ENCODE assay signal across 16 mouse cellular contexts in genomic region chr12:118661214-118661486, GRCm38 (mm10).
A peak's percentile ranks its signal among the peaks of the same experiment; 100 is the strongest.
DNase-seq lines count a peak whose midpoint lies in the region; ATAC-seq and TF ChIP-seq lines count a peak whose summit lies in the region.
"Had no signal": no experiment of that assay in that cellular context is flagged by ENCODE, and none has a peak within 500 bp of the region (broad histone marks: within the 10 kb centered on the region; RNA-seq: fewer than 3 reads in every experiment).

No protein-coding gene starts in this region.

- H3K27ac ChIP-seq in heart, embryonic 16.5 days (ENCODE audit: low read length) = no peak overlapping the region
- peak overlapping the region; percentile 81 for H3K27ac ChIP-seq in forebrain, embryonic 10.5 days
- H3K27ac ChIP-seq in hindbrain, postnatal 0 days = no peak overlapping the region
- no peak overlapping the region for H3K27ac ChIP-seq in neural tube, embryonic 13.5 days (replicated peaks)
- H3K27ac ChIP-seq: embryonic facial prominence, embryonic 15.5 days had no signal

- peak overlapping the region; percentile 49 for H3K4me2 ChIP-seq in heart, embryonic 16.5 days (ENCODE audit: low read depth, low read length)
- peak overlapping the region; percentile 26; the same call in 1 of the 2 replicates for H3K4me2 ChIP-seq in hindbrain, postnatal 0 days (ENCODE audit: low read depth, low read length)
- peak overlapping the region; percentile 13 for H3K4me2 ChIP-seq in neural tube, embryonic 13.5 days
- H3K4me2 ChIP-seq: embryonic facial prominence, embryonic 15.5 days had no signal

- H3K27me3 ChIP-seq in heart, embryonic 16.5 days (ENCODE audit: control insufficient read depth, insufficient read depth, low read length) = no peaks in the 10 kb centered on the region
- H3K27me3 ChIP-seq in forebrain, embryonic 10.5 days (ENCODE audit: poor library complexity, severe bottlenecking) = peaks cover 88% of the 10 kb centered on the region
- peaks cover 44% of the 10 kb centered on the region; the same call in 1 of the 2 replicates for H3K27me3 ChIP-seq in hindbrain, postnatal 0 days (ENCODE audit: insufficient read depth, low read length)
- peaks cover 90% of the 10 kb centered on the region for H3K27me3 ChIP-seq in neural tube, embryonic 13.5 days

- ATAC-seq in heart, embryonic 16.5 days (replicated peaks; ENCODE audit: extremely low read depth, insufficient read depth, low FRiP score) = no peak
- no peak for ATAC-seq in hindbrain, postnatal 0 days
- ATAC-seq in neural tube, embryonic 13.5 days (ENCODE audit: low read depth) = peak; percentile 77
- ATAC-seq: CD4-positive, CD25-positive, alpha-beta regulatory T cell, adult 4 months had no signal

- no peaks in the 10 kb centered on the region for H3K9me3 ChIP-seq in heart, embryonic 16.5 days (replicated peaks; ENCODE audit: control insufficient read depth, low read length)
- H3K9me3 ChIP-seq in forebrain, embryonic 10.5 days = no peaks in the 10 kb centered on the region
- H3K9me3 ChIP-seq in hindbrain, postnatal 0 days (ENCODE audit: low read length) = no peaks in the 10 kb centered on the region
- H3K9me3 ChIP-seq in neural tube, embryonic 13.5 days = no peaks in the 10 kb centered on the region
- H3K9me3 ChIP-seq: embryonic facial prominence, embryonic 15.5 days had no signal

- H3K4me1 ChIP-seq in heart, embryonic 16.5 days (ENCODE audit: control insufficient read depth, insufficient read depth, low read length) = peaks cover 2% of the 10 kb centered on the region; the same call in 1 of the 2 replicates
- H3K4me1 ChIP-seq in forebrain, embryonic 10.5 days = peaks cover 43% of the 10 kb centered on the region
- H3K4me1 ChIP-seq in hindbrain, postnatal 0 days (ENCODE audit: insufficient read depth, low read length) = no peaks in the 10 kb centered on the region
- H3K4me1 ChIP-seq in neural tube, embryonic 13.5 days (replicated peaks) = peaks cover 27% of the 10 kb centered on the region
- H3K4me1 ChIP-seq: embryonic facial prominence, embryonic 15.5 days had no signal

- no peaks in the 10 kb centered on the region for H3K36me3 ChIP-seq in heart, embryonic 16.5 days (ENCODE audit: control insufficient read depth, insufficient read depth)
- no peaks in the 10 kb centered on the region for H3K36me3 ChIP-seq in forebrain, embryonic 10.5 days (replicated peaks)
- no peaks in the 10 kb centered on the region for H3K36me3 ChIP-seq in hindbrain, postnatal 0 days (ENCODE audit: insufficient read depth, low read length)
- no peaks in the 10 kb centered on the region for H3K36me3 ChIP-seq in neural tube, embryonic 13.5 days
- H3K36me3 ChIP-seq: embryonic facial prominence, embryonic 15.5 days had no signal

- TF ChIP-seq CTCF in hindbrain, postnatal 0 days (IDR thresholded peaks at IDR 0.05; ENCODE audit: low read depth) = no peak

- peak overlapping the region; percentile 17; the same call in 1 of the 2 replicates for H3K4me3 ChIP-seq in heart, embryonic 16.5 days (ENCODE audit: low read length)
- H3K4me3 ChIP-seq in forebrain, embryonic 10.5 days = peak overlapping the region; percentile 29
- H3K4me3 ChIP-seq in hindbrain, postnatal 0 days (ENCODE audit: low read length) = no peak overlapping the region
- no peak overlapping the region for H3K4me3 ChIP-seq in neural tube, embryonic 13.5 days
- H3K4me3 ChIP-seq: embryonic facial prominence, embryonic 15.5 days; myocyte had no signal

- WGBS in heart, embryonic 16.5 days = 18% methylated on average over 5 of the region's 5 CpGs
- WGBS in forebrain, embryonic 10.5 days = 1% methylated on average over 5 of the region's 5 CpGs
- WGBS in hindbrain, postnatal 0 days = 3% methylated on average over 5 of the region's 5 CpGs
- WGBS in neural tube, embryonic 13.5 days = under 1% methylated on average over 5 of the region's 5 CpGs

- DNase-seq in heart, adult 18-20 months = no peak
- DNase-seq in forebrain, embryonic 10.5 days (ENCODE audit: extremely low spot score, low spot score) = no peak
- peak; percentile 18 for DNase-seq in hindbrain, postnatal 0 days (ENCODE audit: low spot score)
- DNase-seq in right cerebral cortex, postnatal 25 days = no peak
- DNase-seq in urinary bladder, postnatal 25 days (ENCODE audit: low spot score) = no peak
- DNase-seq in lung, adult 18-20 months = no peak
- DNase-seq: gastrocnemius, postnatal 14 days; kidney, postnatal 25 days; lung, postnatal 10 days; right cerebral cortex, postnatal 4 days; thymus, adult 18-20 months had no signal

- no peak overlapping the region for H3K9ac ChIP-seq in heart, embryonic 16.5 days (ENCODE audit: low read length)
- no peak overlapping the region for H3K9ac ChIP-seq in hindbrain, postnatal 0 days (replicated peaks; ENCODE audit: low read length)
- H3K9ac ChIP-seq in neural tube, embryonic 13.5 days = no peak overlapping the region
- H3K9ac ChIP-seq: embryonic facial prominence, embryonic 15.5 days had no signal

Comparison
In these comparisons a context has a peak if more than half of its experiments do, and no peak if none do; other contexts are left out.
1. H3K4me3 ChIP-seq: peak in heart, embryonic 16.5 days (single experiment) and forebrain, embryonic 10.5 days (single experiment); none in hindbrain, postnatal 0 days (single experiment) and neural tube, embryonic 13.5 days (single experiment).
2. Peak in every context shown above with its lines, with median percentiles within 50 percentile points of each other: H3K4me2 ChIP-seq.